Mouse (Mus musculus) c-Kit-positive CD71-negative TER-119-negative erythroid progenitor cells, embryonic 14.5 days (primary cell): Measurements from ENCODE around the gene Syn3.

Experiments used
- DNase-seq: peaks from one replicate; pipeline ENCODE4 v3.0.0-alpha.2; 2013; ENCODE audit warnings: low read depth

Syn3 gene

GRCm38 (mm10) chr10:86368811-86369210 is 129.9 kb downstream of the Syn3 start:
- DNase-seq: no peak

GRCm38 (mm10) chr10:86367346-86367745 is 131.3 kb downstream of the Syn3 start:
- no peak for DNase-seq

DNA sequence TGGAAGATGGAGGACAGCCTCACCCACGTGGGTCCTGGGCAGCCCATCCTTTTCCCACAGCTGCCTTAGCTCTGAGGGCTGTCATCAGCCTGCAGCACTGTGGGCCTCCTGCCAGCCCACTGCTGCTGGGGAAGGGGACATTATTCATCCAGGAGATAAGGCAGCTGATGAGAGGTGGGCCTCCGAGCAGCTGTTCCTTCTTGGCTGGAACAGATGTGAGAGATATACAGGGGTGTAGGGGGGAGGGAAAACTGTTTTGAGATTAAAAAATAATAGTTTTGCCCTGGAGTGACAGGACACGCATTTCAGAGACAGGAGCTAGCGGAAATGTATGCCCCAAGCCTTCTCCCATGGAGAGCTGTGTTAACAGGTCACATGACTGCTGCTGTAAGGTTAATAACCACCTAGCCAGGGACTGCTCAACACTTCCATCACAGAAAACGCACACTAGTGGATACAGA is 133.0 kb downstream of the Syn3 start:
- no peak for DNase-seq

GRCm38 (mm10) chr10:86363669-86364309 is 134.9 kb downstream of the Syn3 start:
- DNase-seq: no peak

GRCm38 (mm10) chr10:86359699-86360098 is 139.0 kb downstream of the Syn3 start:
- no peak for DNase-seq

- no peak for DNase-seq
Measured at GRCm38 (mm10) chr10:86359208-86359607, 139.5 kb downstream of the Syn3 start.

GRCm38 (mm10) chr10:86358307-86358975 is 140.3 kb downstream of the Syn3 start:
- no peak for DNase-seq

GRCm38 (mm10) chr10:86356819-86357563 is 141.7 kb downstream of the Syn3 start:
- peak; percentile 36 for DNase-seq

- no peak for DNase-seq
Measured at GRCm38 (mm10) chr10:86352521-86352920, 146.2 kb downstream of the Syn3 start.

GRCm38 (mm10) chr10:86351287-86351686 is 147.4 kb downstream of the Syn3 start:
- DNase-seq: no peak

- DNase-seq: no peak
Measured at GRCm38 (mm10) chr10:86346235-86346840, 152.4 kb downstream of the Syn3 start.

- DNase-seq: no peak
Measured at GRCm38 (mm10) chr10:86345645-86346044, 153.1 kb downstream of the Syn3 start.

DNA sequence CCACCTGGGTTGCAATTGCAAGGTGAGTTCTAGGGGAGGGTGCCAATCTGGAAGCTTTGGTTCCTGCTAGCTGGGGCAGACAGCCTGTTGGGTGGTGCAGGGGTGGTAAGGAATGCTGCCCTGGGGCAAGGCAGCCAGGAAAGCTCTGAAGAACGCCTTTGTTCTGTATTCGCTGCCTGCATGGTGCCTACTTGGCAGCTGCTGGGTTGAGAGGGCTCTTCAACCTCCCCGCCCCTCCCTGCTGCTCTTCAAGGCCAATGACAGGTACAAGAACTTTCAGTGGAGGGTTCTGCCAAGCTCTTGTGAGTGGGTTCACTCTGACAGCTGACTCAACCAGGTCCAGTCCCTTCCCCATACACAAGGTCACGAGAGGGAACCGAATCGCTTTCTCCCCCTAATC is 154.0 kb downstream of the Syn3 start:
- no peak for DNase-seq

- DNase-seq: no peak
Measured at GRCm38 (mm10) chr10:86343931-86344330, 154.8 kb downstream of the Syn3 start.

DNA sequence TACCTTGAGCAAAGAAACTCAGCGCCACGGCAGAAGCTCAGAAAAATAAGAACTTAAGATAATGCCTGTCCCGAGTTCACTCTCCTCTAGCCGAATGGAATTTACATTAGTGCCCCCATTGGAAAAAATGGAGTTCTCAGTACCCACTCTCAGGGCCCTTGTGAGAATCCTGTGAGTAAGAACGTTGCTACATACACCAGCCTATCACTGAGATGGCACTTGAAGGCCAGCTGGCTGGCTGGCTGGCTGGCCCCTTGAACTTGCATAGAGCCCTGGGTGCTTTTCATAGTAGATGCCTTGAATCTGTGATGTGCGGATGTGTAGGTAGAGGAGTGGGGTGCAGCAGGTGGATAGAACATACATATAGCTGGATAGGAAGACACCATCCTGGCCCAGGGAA is 155.3 kb downstream of the Syn3 start:
- DNase-seq: no peak

DNA sequence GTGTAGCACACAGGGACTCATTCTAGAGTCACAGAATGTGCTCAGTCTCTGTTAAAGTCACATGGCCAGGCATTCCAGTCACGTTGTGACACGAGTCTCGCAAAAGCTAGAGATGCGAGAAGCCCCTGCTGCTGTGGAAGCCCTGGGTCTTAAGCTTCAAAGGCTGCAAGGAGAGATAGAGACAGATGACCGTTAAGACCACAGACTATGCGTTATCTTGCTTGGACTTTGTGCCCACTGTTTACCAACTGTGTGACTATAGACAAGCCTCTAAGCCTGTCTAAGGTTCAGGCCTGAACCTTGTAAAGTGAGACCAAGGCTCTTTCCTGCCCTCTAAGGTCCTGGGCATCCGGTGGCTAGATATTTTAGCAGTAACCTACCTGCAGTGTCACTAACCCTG is 156.0 kb downstream of the Syn3 start:
- DNase-seq: no peak

GRCm38 (mm10) chr10:86342151-86342550 is 156.5 kb downstream of the Syn3 start:
- DNase-seq: no peak

GRCm38 (mm10) chr10:86341589-86341988 is 157.1 kb downstream of the Syn3 start:
- DNase-seq: no peak

- no peak for DNase-seq
Measured at GRCm38 (mm10) chr10:86340991-86341527, 157.6 kb downstream of the Syn3 start.

GRCm38 (mm10) chr10:86340421-86340820 is 158.3 kb downstream of the Syn3 start:
- no peak for DNase-seq

DNA sequence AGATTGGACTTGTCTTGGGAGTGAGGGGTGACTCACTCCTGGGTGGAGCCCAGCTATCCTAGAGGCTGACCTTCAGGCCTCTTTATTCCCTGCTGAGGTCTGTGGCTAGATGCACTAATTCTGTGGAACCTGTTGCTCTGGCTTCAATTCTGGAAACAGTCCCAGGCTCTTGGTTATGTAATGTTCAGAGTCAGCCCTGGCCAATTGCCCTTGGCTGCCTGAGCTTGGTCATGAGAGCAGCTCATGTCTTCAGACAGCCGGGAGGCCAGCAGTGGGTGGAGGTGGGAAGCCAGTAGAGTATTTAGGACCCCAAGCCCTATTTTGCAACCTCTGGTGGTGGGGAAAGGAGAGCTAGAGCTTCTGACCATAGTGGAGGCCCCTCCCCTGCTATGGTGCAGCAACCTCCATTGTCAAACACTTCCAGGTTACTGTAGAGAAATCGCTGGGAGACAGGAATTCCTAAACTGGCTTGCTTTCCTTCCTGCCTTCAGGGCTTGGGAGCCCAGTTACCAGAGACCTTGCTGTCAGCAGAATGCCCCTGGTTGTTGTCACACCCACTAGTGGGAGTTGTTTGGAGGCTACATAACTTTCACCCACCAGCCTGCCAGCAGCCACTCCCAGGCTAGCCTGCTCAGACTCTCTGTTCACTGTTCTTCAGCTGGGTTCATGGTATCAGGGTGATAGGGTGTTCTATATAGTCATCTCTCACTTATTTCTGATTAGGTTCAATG is 158.9 kb downstream of the Syn3 start:
- no peak for DNase-seq

- DNase-seq: no peak
Measured at GRCm38 (mm10) chr10:86339121-86339520, 159.6 kb downstream of the Syn3 start.
